Mouse (Mus musculus) forebrain, postnatal 0 days (tissue): Measurements from ENCODE around the gene Tut4. TPM values are rescaled to one million over a fixed set of nuclear protein-coding genes. Genes with fewer than 3 reads are reported as not detected.

Experiments used
- ATAC-seq: fragments of 200-750 bp; cut with Nextera tagmentation; 2 replicates; pipeline ENCODE4 v1.8.0; 2017; ENCODE audit warnings: mild to moderate bottlenecking, moderate library complexity
- DNase-seq: peaks from one replicate; pipeline ENCODE4 v3.0.0-alpha.2; 2015
- H3K27ac ChIP-seq: fragments of 300-500 bp; sonication (generic); 2 replicates; pipeline ENCODE4 v1.5.1; 2014; ENCODE audit warnings: low read depth, mild to moderate bottlenecking, antibody characterized with exemption, low read length, moderate library complexity, mixed read lengths
- H3K27me3 ChIP-seq: fragments of 300-500 bp; sonication (generic); 2 replicates; pipeline ENCODE4 v1.6.1; 2014; ENCODE audit warnings: mild to moderate bottlenecking, low read length, mixed read lengths; ENCODE audit not compliant: insufficient read depth
- H3K36me3 ChIP-seq: fragments of 300-500 bp; sonication (generic); 2 replicates; pipeline ENCODE4 v1.6.1; 2014; ENCODE audit warnings: mild to moderate bottlenecking, moderate library complexity; ENCODE audit not compliant: insufficient read depth
- H3K4me1 ChIP-seq: fragments of 300-500 bp; sonication (generic); 2 replicates; pipeline ENCODE4 v1.6.1; 2014; ENCODE audit warnings: antibody characterized with exemption; ENCODE audit not compliant: insufficient read depth
- H3K4me2 ChIP-seq: fragments of 300-500 bp; sonication (generic); 2 replicates; pipeline ENCODE4 v1.6.1; 2014; ENCODE audit warnings: low read depth, mild to moderate bottlenecking, moderate library complexity
- H3K4me3 ChIP-seq: fragments of 300-500 bp; sonication (generic); 2 replicates; pipeline ENCODE4 v1.5.1; 2014; ENCODE audit warnings: low read depth, low read length, mixed read lengths
- H3K9ac ChIP-seq: fragments of 300-500 bp; sonication (generic); 2 replicates; pipeline ENCODE4 v1.6.1; 2014; ENCODE audit warnings: mild to moderate bottlenecking
- H3K9me3 ChIP-seq: fragments of 300-500 bp; sonication (generic); 2 replicates; pipeline ENCODE4 v1.6.1; 2016; ENCODE audit warnings: low read length
- CTCF ChIP-seq: sonication (generic); IDR thresholded peaks from 2 replicates; pipeline ENCODE4 v1.5.1; 2016; ENCODE audit warnings: antibody characterized with exemption, control low read depth, low read depth
- WGBS: fragments of 180-500 bp; shearing (Covaris S2); extraction: QIAGEN DNeasy Blood & Tissue Kit; methylation state at CpG from one replicate; pipeline ENCODE4 v1.1.7; 2014; 5-methylcytosine and 5-hydroxymethylcytosine counted together
- polyA plus RNA-seq: library from polyadenylated mRNA; unstranded; fragments of >200 nt; fragmentation: Nextera tagmentation; extraction: Ambion mirVana; gene quantifications from 2 replicates; pipeline ENCODE4 v1.2.1, GENCODE M21; 2015
- total RNA-seq: library from RNA; depleted of rRNA; stranded (reverse); fragments of >200 nt; gene quantifications from 2 replicates; pipeline ENCODE4 v1.2.3, GENCODE M21; 2014

Tut4 gene
- total and polyA plus RNA-seq, 2 experiments from 2014 or later: 37.2 to 87.8 TPM

DNA sequence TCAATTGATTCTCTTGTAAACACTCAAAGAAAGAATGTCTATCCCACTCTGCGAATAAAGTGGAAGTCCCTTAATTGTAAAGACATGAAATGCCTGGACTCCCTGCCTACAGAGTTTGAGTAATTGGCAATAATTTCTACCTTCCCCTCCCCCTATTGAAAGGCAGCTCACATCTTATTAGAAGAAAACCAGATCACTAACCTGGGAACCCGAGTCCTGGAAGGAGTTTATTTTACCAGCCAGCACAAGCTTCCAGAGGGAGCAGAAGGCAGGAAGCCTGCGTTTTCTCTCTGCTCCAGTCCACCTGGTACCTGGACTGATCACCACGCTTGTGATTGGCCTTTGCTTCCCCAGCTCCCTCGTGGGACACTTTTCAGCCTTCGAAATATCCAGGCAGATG lies 25.9 kb upstream of the Tut4 start:
- H3K36me3 ChIP-seq: no peaks in the 10 kb centered on the region
- 21% methylated on average over 6 of the region's 6 CpGs for WGBS
- TF ChIP-seq CTCF: no peak
- H3K9me3 ChIP-seq: no peaks in the 10 kb centered on the region
- ATAC-seq: no peak
- no peak overlapping the region for H3K4me3 ChIP-seq
- H3K9ac ChIP-seq: no peak overlapping the region
- H3K27ac ChIP-seq: no peak overlapping the region
- no peak overlapping the region for H3K4me2 ChIP-seq
- DNase-seq: no peak
- H3K4me1 ChIP-seq: no peaks in the 10 kb centered on the region
- no peaks in the 10 kb centered on the region for H3K27me3 ChIP-seq

DNA sequence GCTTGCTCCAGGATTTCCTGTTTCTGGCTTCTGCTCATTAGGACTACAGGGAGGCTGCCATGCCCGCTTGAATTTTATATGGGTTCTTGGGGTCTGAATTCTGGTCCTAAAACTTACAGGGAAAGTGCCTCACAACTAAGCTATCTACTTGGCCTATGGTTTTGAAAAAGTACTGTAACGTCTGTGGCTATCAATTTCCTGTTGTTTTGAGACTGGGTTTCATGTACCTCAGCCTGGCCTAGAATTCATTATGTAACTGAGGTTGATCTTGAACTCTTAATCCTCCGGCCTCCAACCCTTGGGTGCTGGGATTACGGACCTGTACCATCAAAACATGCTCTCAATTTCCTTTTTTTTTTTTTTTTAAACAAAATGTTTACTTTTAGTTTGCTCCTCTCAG lies 25.0 kb upstream of the Tut4 start:
- WGBS: 86% methylated on average over 4 of the region's 4 CpGs
- DNase-seq: no peak
- Histone ChIP-seq H3K36me3 (no peaks in the 10 kb centered on the region), H3K27ac (no peak overlapping the region), H3K9me3 (no peaks in the 10 kb centered on the region), H3K9ac (no peak overlapping the region), H3K4me2 (no peak overlapping the region), H3K4me3 (no peak overlapping the region), H3K4me1 (no peaks in the 10 kb centered on the region), H3K27me3 (no peaks in the 10 kb centered on the region)
- TF ChIP-seq CTCF: no peak
- ATAC-seq: no peak

- Histone ChIP-seq H3K4me1 (no peaks in the 10 kb centered on the region), H3K27me3 (no peaks in the 10 kb centered on the region), H3K36me3 (no peaks in the 10 kb centered on the region), H3K4me3 (no peak overlapping the region), H3K27ac (no peak overlapping the region), H3K4me2 (no peak overlapping the region), H3K9me3 (no peaks in the 10 kb centered on the region), H3K9ac (no peak overlapping the region)
- no peak for TF ChIP-seq CTCF
- 92% methylated on average over 3 of the region's 3 CpGs for WGBS
- ATAC-seq: no peak
- no peak for DNase-seq
Measured at GRCm38 (mm10) chr4:108434781-108435180, 24.4 kb upstream of the Tut4 start.

GRCm38 (mm10) chr4:108435646-108436045 lies 23.6 kb upstream of the Tut4 start:
- no peak overlapping the region for H3K27ac ChIP-seq
- H3K4me1 ChIP-seq: no peaks in the 10 kb centered on the region
- H3K4me3 ChIP-seq: no peak overlapping the region
- no peaks in the 10 kb centered on the region for H3K36me3 ChIP-seq
- no peak for TF ChIP-seq CTCF
- no peak for ATAC-seq
- no peaks in the 10 kb centered on the region for H3K27me3 ChIP-seq
- H3K9ac ChIP-seq: no peak overlapping the region
- no peak overlapping the region for H3K4me2 ChIP-seq
- whole genome bisulfite sequencing: 70% methylated on average over 3 of the region's 3 CpGs
- H3K9me3 ChIP-seq: no peaks in the 10 kb centered on the region
- no peak for DNase-seq

- Histone ChIP-seq H3K4me3 (no peak overlapping the region), H3K9ac (no peak overlapping the region), H3K27ac (no peak overlapping the region), H3K4me2 (no peak overlapping the region), H3K36me3 (no peaks in the 10 kb centered on the region), H3K27me3 (no peaks in the 10 kb centered on the region), H3K9me3 (no peaks in the 10 kb centered on the region), H3K4me1 (no peaks in the 10 kb centered on the region)
- ATAC-seq (no peak), DNase-seq (no peak)
- WGBS: 80% methylated on average over 1 of the region's 1 CpGs
- TF ChIP-seq CTCF: no peak
Measured at GRCm38 (mm10) chr4:108436225-108436624, 23.0 kb upstream of the Tut4 start.

- no peak overlapping the region for H3K4me2 ChIP-seq
- no peaks in the 10 kb centered on the region for H3K36me3 ChIP-seq
- WGBS: 62% methylated on average over 6 of the region's 6 CpGs
- TF ChIP-seq CTCF: no peak
- H3K27me3 ChIP-seq: no peaks in the 10 kb centered on the region
- no peak overlapping the region for H3K4me3 ChIP-seq
- H3K4me1 ChIP-seq: no peaks in the 10 kb centered on the region
- H3K27ac ChIP-seq: no peak overlapping the region
- ATAC-seq (no peak), DNase-seq (no peak)
- no peak overlapping the region for H3K9ac ChIP-seq
- H3K9me3 ChIP-seq: no peaks in the 10 kb centered on the region
Measured at GRCm38 (mm10) chr4:108438082-108438840, 21.0 kb upstream of the Tut4 start.

GRCm38 (mm10) chr4:108448091-108448490 lies 11.1 kb upstream of the Tut4 start:
- WGBS: 57% methylated on average over 7 of the region's 7 CpGs
- Histone ChIP-seq H3K4me2 (no peak overlapping the region), H3K4me3 (no peak overlapping the region), H3K9me3 (no peaks in the 10 kb centered on the region), H3K9ac (no peak overlapping the region), H3K27me3 (no peaks in the 10 kb centered on the region), H3K4me1 (no peaks in the 10 kb centered on the region), H3K36me3 (no peaks in the 10 kb centered on the region), H3K27ac (no peak overlapping the region)
- TF ChIP-seq CTCF: no peak
- DNase-seq (no peak), ATAC-seq (no peak)
